Mouse (Mus musculus): ENCODE data around the gene Shld1. TPM values are rescaled to one million over a fixed set of nuclear protein-coding genes. Genes with fewer than 3 reads are reported as not detected.

The Shld1 gene
- polyA plus RNA-seq, 1 experiment from 2014 or later, result 14.1 TPM

DNA sequence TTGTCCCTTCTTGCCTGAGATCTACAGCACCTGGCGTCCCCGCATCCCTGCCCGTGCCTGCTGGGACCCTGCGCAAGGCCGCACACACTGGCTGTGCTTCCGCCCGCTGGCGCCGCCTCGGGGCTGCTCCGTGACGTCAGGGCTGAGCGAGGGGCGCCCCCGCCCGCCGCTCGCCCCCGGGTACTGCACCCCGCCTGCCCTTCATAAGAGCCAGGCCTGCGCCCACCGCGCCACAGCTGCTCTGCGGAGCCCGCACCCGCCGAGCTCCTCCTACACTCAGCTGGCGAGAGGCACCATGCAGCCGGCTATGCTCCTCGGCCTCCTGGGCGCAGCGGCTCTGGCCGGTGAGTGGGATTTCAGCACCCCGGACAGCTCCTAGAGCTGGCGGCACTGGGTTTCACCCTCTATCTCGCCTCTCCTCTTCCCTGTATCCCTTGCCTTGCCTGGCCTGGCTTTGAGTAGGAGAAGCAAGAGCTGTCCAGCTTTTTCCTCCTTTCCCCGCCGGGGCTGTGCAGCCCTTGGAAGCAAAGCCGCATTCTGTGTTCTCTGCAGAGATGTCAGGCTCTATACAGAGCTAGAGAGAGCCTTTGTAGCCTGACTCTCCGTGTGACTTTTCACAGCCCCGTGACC, 94.8 kb downstream of the Shld1 start:
- Histone ChIP-seq H3K27me3 (replicated peaks; ENCODE audit: control insufficient read depth, insufficient read depth, low read length) (peaks cover 7% of the 10 kb centered on the region), H3K9me3 (ENCODE audit: control insufficient read depth, low read length) (no peaks in the 10 kb centered on the region), H3K36me3 (ENCODE audit: control insufficient read depth, insufficient read depth, low read length) (no peaks in the 10 kb centered on the region), H3K4me3 (ENCODE audit: low read depth, low read length) (peak overlapping the region; percentile 37), H3K9ac (ENCODE audit: low read depth, low read length) (no peak overlapping the region), H3K27ac (ENCODE audit: low read depth, low read length) (no peak overlapping the region), H3K4me2 (peak overlapping the region; percentile 76), H3K4me1 (replicated peaks; ENCODE audit: control insufficient read depth, insufficient read depth, low read length) (0 out of 2 replicates have a peak, but pooled peaks cover 3% of the 10 kb centered on the region)
- under 1% methylated on average over 40 of the region's 41 CpGs for WGBS
- ATAC-seq (replicated peaks; ENCODE audit: low FRiP score) (peak; percentile 94), DNase-seq (ENCODE audit: low spot score) (peak; percentile 93)

DNA sequence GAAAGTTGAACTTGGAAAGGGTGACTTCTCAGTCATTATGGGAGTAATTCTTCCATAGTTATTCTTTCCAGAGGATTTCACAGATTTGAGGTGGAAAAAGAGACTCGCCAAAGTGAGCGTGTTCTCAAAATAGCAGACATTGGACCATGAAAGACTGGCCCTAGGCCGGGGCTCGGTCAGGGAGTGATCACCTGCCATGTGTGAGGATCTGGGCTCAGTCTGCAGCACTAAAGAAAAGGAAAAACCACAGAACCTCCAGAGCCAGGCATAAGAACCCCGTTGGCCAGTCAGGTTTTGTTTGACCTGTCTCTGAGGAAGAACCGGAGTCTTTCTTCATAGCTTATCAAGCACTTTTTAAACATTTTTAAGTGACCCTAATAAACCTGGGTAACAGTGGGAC, 97.3 kb downstream of the Shld1 start:
- 71% methylated on average over 6 of the region's 6 CpGs for WGBS
- ATAC-seq (replicated peaks; ENCODE audit: low FRiP score) (no peak), DNase-seq (ENCODE audit: low spot score) (no peak)
- H3K27ac ChIP-seq (ENCODE audit: low read depth, low read length), result no peak overlapping the region
- peaks cover 7% of the 10 kb centered on the region for H3K27me3 ChIP-seq (replicated peaks; ENCODE audit: control insufficient read depth, insufficient read depth, low read length)
- no peak overlapping the region for H3K4me3 ChIP-seq (ENCODE audit: low read depth, low read length)
- 0 out of 2 replicates have a peak, but pooled peaks cover 3% of the 10 kb centered on the region for H3K4me1 ChIP-seq (replicated peaks; ENCODE audit: control insufficient read depth, insufficient read depth, low read length)
- H3K4me2 ChIP-seq, result no peak overlapping the region
- H3K9ac ChIP-seq (ENCODE audit: low read depth, low read length), result no peak overlapping the region
- no peaks in the 10 kb centered on the region for H3K9me3 ChIP-seq (ENCODE audit: control insufficient read depth, low read length)
- H3K36me3 ChIP-seq (ENCODE audit: control insufficient read depth, insufficient read depth, low read length), result no peaks in the 10 kb centered on the region

DNA sequence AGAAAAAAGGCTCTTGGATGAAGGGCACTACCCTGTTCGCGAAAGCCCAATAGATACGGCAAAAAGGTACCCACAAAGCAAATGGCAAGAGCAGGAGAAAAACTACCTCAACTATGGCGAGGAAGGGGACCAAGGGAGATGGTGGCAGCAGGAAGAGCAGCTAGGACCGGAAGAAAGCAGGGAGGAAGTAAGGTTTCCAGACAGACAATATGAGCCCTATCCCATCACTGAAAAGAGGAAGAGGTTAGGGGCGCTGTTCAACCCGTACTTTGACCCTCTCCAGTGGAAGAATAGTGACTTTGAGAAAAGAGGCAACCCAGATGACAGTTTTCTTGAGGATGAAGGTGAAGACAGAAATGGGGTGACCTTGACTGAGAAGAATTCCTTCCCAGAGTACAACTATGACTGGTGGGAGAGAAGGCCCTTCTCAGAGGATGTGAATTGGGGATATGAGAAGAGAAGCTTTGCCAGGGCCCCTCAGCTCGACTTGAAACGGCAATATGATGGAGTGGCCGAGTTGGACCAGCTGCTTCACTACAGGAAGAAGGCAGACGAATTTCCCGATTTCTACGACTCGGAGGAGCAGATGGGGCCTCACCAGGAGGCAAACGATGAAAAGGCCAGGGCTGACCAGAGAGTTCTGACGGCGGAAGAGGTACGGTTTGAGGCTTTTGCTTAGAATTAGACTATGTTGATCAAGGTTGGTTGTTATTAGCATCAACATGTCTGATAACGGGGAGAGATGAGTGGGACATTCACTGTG, 106.9 kb downstream of the Shld1 start:
- Histone ChIP-seq H3K9me3 (ENCODE audit: control insufficient read depth, low read length) (no peaks in the 10 kb centered on the region), H3K36me3 (ENCODE audit: control insufficient read depth, insufficient read depth, low read length) (no peaks in the 10 kb centered on the region), H3K4me3 (ENCODE audit: low read depth, low read length) (no peak overlapping the region), H3K9ac (ENCODE audit: low read depth, low read length) (no peak overlapping the region), H3K4me1 (replicated peaks; ENCODE audit: control insufficient read depth, insufficient read depth, low read length) (no peaks in the 10 kb centered on the region), H3K27ac (ENCODE audit: low read depth, low read length) (no peak overlapping the region), H3K27me3 (replicated peaks; ENCODE audit: control insufficient read depth, insufficient read depth, low read length) (no peaks in the 10 kb centered on the region), H3K4me2 (no peak overlapping the region)
- DNase-seq (ENCODE audit: low spot score) (no peak), ATAC-seq (replicated peaks; ENCODE audit: low FRiP score) (no peak)
- WGBS, result 76% methylated on average over 19 of the region's 19 CpGs

DNA sequence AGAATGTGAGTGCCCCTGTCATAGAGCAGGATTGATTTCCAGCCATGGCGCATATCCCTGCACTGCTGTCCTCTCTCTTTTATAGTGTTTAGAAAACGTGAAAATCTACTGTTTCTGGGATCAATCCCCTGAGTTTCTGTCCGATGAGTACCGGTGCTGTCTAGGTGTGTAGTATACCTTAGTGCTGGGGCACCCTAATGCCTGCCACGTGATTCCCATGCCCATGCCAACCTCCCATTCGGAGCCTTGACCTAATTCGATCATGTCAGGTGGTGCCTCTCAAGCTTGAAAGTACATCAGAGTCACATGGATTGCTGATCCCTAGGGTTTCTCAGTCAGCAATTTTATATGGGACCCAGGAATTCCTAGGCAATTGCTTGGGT, 107.5 kb downstream of the Shld1 start:
- no peak overlapping the region for H3K27ac ChIP-seq (ENCODE audit: low read depth, low read length)
- no peak for ATAC-seq (replicated peaks; ENCODE audit: low FRiP score)
- no peak overlapping the region for H3K9ac ChIP-seq (ENCODE audit: low read depth, low read length)
- no peaks in the 10 kb centered on the region for H3K4me1 ChIP-seq (replicated peaks; ENCODE audit: control insufficient read depth, insufficient read depth, low read length)
- no peak overlapping the region for H3K4me2 ChIP-seq
- H3K4me3 ChIP-seq (ENCODE audit: low read depth, low read length), result no peak overlapping the region
- no peaks in the 10 kb centered on the region for H3K27me3 ChIP-seq (replicated peaks; ENCODE audit: control insufficient read depth, insufficient read depth, low read length)
- H3K9me3 ChIP-seq (ENCODE audit: control insufficient read depth, low read length), result no peaks in the 10 kb centered on the region
- DNase-seq (ENCODE audit: low spot score), result no peak
- H3K36me3 ChIP-seq (ENCODE audit: control insufficient read depth, insufficient read depth, low read length), result no peaks in the 10 kb centered on the region
- WGBS, result 77% methylated on average over 7 of the region's 7 CpGs

Other genes with a start within 250 kb of the Shld1 start
- 23.2 and 25.8 TPM in 2 replicates for gene Gpcpd1, start 99.2 kb upstream of the Shld1 start, polyA plus RNA-seq (2014; fragmentation: Nextera tagmentation; extraction: Ambion mirVana)
- gene Chgb, start 94.3 kb downstream of the Shld1 start, polyA plus RNA-seq (2014; fragmentation: Nextera tagmentation; extraction: Ambion mirVana), result 0.10 and 0.34 TPM in 2 replicates
- 44.5 and 46.6 TPM in 2 replicates for gene Trmt6, start 129.1 kb downstream of the Shld1 start, polyA plus RNA-seq (2014; fragmentation: Nextera tagmentation; extraction: Ambion mirVana)
- 19.8 and 21.8 TPM in 2 replicates for gene Mcm8, start 129.2 kb downstream of the Shld1 start, polyA plus RNA-seq (2014; fragmentation: Nextera tagmentation; extraction: Ambion mirVana)
- 19.3 and 21.7 TPM in 2 replicates for gene Crls1, start 159.7 kb downstream of the Shld1 start, polyA plus RNA-seq (2014; fragmentation: Nextera tagmentation; extraction: Ambion mirVana)
- gene Lrrn4, start 194.0 kb downstream of the Shld1 start, polyA plus RNA-seq (2014; fragmentation: Nextera tagmentation; extraction: Ambion mirVana), result 3.2 and 3.9 TPM in 2 replicates